Mouse (Mus musculus): Measurements from ENCODE around the gene Ltc4s.
A peak's percentile ranks its signal among the peaks of the same experiment; 100 is the strongest.

Ltc4s gene

DNA sequence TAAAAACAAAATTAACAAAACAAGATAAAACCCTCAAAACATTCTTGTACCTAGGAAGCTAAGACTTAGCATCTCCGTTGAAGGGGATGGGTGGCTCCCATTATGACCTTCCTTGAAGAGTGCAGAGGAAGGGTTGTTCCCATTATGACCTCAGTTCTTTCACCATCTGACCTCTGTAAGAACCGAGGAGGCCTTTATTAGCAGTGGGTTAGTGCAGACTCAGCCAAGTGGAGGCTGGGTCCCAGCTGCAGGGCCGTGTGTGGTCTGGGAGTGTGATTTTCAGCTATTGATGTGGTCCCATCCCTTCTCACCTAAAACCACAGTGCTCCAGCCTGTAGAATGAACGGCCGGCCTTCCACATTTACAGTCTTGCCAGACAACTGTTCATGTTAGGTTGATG lies 6.9 kb upstream of the Ltc4s start:
- DNase-seq (ENCODE audit: low read depth) = no peak

DNA sequence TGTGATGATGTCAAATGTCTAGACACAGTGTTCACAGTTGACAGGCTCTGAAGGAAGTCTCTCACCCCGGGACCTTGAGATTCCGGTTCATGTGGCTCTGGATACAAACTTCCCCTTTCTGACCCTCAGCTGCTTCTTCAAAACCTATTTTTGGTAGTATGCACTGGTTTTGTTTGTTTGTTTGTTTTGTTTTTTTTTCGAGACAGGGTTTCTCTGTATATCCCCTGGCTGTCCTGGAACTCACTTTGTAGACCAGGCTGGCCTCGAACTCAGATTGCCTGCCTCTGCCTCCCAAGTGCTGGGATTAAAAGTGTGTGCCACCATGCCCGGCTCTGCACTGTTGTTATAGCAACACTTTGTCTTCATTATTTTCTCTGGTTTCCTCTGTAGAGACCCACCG lies 5.5 kb upstream of the Ltc4s start:
- DNase-seq (ENCODE audit: low read depth) = no peak

DNA sequence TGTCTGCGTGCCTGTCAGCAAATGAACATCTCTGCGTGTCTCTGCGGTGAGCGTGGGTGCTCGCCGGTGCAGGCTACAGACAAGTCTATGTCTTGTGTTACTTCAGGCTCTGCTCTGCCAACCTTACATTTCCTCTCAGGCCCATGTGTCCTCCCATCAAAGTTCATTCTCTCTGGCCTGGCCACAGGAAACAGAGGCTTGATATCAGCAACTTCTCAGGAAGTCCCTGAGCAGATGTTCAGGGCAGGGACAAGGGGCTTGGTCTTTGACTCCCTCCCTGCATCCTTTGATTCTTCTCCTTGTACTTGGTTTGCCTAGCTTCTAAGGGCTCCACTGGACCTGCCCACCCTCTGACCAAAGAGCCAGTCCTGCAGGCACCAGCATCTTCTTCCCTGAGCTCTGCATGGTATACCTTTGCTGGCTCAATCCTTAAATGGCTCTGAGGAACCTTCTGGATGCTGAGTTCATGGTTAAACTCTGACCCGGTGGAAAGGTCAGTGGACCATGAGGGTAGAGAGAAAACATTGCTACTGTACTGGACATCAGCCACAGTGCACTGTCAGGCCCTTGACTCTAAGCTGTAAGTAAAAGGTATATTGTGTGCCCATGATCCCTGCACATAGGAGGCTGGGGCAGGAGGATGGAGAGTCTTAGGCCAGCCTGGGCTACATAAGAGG lies 2.0 kb upstream of the Ltc4s start:
- no peak for DNase-seq (ENCODE audit: low read depth)

DNA sequence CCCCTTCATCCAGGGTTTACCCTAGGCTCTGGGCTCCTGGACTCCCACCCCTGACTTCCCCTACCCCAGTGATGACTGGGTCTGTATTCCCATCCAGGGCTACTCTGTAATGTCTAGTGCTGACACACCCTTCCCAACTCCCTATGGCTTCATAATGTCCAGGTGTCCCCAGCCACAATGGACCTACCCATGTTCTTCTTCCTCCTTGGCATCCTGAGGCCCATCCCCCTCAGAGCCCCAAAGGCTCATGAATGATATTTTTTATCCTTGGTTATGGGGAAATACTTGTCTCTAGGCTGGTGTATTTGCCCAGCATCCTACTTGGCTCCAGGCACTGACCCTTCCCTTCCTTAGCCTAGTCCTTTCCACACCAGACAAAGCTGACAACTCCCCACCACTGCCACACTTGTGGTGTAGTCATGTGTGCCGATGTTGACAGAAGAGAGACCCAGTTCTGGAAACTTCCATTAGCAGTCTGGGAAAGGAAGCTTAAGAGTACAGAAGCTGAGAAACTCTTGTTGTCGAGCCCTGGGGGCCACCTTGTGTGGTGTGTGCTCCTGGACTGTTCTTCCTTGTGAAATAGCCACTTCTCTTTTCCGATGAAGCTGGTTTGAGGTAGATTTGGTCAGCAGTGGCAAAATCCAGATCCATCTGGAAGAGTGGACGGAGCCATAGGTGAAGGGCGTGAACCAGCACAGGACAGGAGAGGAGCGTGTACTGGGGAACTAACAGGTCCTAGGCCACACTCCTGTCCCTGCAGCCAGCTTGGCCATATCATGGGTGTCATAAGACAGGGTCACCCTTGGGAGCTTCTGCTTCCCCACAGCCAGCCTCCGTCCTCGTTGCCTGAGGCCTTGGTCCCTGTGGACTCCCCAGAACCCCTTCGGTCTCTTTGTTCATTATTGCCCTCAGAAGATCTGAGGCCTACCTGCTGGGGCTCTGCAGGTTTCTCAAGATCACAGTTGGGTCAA lies 690 bp upstream of the Ltc4s start:
- no peak for DNase-seq (ENCODE audit: low read depth)

DNA sequence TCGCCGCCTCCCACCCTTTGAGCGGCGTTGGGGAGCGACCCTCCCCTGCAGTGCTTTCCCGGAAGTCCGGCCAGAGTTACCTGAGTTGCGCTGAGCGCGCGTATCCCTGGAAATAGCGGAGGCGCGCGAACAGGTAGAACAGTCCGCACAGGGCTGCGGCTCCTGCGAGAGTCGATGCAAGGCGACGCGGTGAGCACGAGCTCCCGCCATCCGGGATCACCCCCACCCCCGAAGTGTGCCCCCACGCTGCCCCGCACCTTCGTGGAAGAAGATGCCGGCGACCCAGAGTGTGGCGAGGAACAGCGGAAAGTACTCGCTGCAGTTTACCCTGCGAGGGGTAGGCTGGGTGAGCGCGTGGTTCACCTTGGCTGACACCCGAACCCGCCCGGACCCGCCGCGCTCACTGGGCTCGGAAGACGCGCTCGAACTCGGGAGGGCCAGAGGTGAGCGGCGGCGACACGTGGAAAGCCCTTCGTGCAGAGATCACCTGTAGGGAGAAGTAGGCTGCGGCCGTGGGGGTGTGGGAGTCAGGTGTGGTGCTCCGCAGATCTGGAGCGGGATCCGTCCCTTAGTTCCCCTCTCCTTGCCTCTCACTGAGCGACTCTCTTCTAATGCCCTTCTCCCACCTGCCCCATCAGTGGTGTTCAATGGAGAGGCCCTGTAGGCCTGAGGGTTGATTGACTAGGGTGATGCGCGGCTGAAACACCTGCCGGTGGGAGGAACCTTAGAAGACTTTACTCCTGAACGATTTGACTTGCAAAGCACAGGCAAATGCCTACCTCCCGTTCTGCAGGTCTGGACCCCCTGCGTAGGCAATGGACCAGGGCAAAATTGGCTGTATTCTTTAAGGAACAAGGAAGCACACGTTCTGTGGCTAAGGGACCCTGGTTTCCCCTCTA lies 1.2 kb downstream of the Ltc4s start:
- DNase-seq (ENCODE audit: low read depth) = no peak

DNA sequence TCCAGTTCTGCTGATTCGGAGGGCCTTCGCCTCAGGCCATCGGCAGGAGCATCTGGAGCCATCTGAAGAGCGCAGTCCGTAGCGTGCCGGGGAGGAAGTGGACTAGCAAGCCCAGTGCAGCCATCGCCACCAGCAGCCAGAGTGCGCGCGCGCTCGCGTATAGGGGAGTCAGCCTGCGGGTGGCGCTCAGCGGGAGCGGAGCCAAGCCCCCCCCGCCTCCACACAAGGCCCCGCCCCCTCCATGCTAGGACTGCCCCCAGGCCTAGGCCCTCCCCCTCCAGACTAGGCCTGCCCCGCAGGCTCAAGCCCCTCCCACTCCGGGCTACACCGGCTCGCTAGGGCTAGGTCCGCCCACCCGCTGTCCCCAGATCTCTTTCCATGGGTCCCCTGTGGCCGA lies 1.9 kb downstream of the Ltc4s start:
- peak; percentile 82 for DNase-seq (ENCODE audit: low read depth)

DNA sequence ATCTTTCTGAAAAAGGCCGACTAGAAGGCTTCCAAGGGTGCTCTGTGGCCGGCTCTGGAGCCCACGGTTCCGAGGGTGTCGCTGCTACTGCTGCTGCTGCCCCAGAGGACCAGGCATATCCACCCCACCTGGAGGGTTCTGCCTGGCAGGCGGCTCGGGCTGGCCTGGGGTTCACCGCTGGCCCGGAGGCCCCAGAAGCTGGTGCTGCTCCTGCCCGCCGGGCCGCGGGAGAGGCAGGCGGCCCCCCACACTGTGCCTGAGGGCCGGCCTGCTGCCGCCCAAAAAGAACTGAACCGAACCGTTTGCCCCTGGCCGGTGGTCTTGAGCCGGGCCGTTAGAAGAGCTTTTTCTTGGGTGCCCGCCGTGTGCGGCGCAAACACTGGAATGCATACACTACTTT lies 3.8 kb downstream of the Ltc4s start:
- no peak for DNase-seq (ENCODE audit: low read depth)

DNA sequence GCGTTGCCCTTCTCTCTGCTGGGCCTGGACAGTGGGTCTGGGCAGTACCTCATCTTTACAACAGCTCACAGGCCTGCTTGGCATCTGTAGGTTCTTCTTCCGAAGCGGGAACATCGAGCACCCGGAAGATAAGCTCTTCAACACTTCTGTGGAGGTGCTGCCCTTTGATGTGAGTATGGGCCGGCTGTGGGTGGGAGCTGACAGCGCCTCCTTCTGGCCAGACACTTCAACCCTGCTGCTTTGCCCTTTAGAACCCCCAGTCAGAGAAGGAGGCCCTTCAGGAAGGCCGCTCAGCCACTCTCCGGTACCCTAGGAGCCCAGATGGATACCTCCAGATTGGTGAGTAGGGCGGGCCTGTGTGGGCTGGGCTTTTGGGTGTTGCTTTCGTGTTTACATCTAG lies 4.4 kb downstream of the Ltc4s start:
- DNase-seq (ENCODE audit: low read depth) = no peak

DNA sequence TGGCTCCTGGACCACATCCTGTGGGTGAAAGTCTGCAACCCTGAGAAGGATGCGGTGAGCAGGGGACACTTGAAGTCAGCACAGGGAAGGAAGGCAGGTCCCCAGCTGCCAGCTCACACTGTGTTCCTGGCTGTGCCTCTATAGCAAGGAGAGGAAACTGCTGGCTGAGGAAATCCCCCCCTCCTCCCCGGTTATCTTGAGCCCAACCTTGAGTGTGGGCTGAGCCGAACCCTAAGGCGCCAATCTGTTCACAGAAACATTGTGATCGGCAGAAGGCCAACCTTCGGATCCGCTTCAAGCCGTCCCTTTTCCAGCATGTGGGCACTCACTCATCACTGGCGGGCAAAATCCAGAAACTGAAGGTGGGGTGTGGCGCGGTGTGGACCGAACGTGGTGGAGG lies 5.4 kb downstream of the Ltc4s start:
- DNase-seq (ENCODE audit: low read depth) = no peak

DNA sequence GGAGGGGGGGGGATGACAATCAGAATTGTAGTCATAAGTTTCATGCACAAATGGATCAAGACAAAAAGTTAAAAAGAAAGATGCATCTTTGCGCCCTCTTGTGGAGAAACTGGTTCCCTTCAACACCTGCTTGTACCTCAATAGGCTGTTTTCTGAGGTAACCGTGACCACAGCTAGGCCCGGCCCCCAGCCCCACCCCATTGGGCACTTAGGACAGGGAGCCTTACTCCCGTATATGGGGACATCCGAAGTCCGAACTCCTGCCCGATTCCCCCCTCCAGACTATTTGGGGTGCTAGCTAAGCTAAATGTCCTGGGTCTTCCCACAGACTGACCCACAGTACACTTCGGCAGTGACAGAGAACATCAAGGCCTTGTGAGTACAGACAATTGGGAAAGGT lies 7.0 kb downstream of the Ltc4s start:
- peak; percentile 81 for DNase-seq (ENCODE audit: low read depth)

DNA sequence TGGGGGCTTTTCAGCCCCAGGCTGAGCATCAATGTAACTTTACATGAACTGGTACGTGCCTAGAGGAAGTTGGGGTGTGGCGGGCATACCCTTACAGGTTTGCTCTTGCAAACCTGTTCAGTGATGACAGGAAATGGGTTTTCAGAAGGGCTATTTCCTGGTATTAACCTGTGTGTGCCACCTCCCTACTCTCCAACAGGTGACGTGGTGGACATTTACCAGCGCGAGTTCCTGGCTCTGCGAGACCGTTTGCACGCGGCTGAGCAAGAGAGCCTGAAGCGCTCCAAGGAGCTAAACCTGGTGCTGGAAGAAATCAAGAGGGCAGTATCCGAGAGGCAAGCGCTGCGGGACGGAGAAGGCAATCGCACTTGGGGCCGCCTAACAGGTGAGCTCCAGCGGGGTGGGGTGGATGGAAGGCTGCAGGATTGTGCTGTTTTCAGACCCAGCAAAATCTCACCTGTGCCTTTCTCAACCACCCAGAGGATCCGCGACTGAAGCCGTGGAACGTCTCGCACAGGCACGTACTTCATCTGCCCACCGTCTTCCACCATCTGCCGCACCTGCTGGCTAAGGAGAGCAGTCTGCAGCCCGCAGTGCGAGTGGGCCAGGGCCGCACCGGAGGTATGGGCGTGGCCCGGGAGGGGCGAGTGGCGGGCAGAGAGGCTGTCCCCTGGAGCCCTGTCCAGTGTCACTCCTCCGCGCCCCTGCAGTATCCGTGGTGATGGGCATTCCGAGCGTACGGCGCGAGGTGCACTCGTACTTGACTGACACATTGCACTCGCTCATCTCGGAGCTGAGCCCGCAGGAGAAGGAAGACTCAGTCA lies 7.7 kb downstream of the Ltc4s start:
- no peak for DNase-seq (ENCODE audit: low read depth)

DNA sequence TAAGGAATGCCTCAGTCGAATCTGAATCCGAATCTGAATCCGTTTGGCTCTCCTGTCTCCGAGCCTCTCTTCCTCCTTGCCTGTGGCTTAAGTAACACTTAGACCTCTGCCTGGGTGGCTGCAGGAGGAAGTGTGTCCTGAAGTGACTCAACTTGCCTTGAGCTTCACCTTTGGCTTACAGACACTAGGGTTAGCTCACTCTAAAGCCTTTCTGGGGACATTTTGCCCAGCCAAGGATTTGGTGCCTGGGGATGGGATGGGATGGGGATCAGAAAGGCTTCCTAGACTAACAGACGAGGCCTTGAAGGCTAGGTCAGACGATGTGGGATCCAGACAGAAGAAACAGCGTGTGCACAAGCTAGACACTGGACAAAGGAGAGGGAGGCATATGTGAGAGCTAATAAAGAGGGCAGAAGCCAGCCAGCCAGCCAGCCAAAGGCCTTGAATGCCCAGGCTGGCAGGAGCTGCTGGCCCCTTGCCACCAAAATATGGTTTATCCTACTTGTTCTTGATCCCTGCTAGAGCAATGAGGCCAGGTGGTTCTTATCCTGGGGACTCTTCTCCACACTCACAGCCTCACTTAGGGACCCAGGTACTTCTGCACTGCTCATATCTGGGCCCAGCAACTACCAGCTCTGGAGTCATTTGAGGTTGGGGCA lies 9.0 kb downstream of the Ltc4s start:
- no peak for DNase-seq (ENCODE audit: low read depth)

DNA sequence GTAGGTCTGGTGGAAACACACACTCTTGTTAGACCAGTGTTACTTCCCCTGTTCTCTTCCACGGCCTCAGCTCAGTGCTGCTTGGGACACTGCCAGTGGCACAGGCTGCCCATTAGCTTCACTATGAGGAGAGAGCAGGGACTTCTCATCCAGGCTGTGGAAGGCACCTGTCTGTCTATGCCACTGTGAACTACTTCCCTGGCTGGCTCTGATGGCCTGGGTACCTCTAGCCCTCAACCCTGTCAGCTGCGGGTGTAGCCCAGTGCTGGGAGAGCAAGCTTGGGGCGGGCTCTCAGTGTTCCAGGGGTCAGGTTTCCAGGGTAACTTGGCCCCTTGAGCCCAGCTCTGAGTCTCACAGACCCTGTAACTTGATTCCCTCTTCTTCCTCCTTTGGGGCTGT lies 9.6 kb downstream of the Ltc4s start:
- no peak for DNase-seq (ENCODE audit: low read depth)

DNA sequence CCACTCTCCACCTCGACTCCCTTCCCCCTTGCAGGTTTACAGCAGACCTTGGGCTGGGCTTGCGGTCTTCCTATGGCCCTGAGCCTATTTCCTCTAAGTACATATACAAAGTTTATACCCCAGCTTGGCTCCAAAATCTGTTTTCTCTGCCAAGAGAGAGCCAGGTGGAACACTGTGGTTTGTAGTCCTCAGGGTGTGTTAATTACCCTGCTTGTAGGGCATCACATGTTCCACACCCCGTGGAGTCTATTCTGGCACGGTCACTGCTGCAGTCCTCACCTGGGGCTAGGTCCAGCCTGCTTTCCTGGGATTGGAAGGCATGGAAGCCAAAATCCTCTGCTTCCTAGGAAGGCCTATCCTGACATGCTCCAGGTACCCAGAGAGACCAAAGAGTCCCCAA lies 10.7 kb downstream of the Ltc4s start:
- no peak for DNase-seq (ENCODE audit: low read depth)

DNA sequence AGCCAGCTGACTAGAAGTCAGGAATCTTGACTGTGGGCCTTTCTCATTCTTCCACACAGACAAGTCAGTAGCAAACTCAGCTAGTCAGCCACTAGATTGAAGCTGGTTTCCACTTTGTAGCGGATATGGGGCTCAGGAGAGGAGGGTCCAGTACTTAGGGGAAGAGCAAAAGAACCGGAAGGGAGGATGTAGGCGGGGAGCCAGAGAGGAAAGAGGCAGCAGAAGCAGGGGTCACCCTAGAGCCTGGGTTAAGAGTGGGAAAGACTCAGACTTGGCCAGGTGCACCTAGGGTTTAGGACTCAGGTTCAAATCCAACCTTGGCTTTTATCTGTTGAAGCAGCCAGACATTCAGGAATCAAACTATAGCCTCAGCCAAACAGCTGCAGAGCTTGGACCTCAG lies 11.2 kb downstream of the Ltc4s start:
- no peak for DNase-seq (ENCODE audit: low read depth)

DNA sequence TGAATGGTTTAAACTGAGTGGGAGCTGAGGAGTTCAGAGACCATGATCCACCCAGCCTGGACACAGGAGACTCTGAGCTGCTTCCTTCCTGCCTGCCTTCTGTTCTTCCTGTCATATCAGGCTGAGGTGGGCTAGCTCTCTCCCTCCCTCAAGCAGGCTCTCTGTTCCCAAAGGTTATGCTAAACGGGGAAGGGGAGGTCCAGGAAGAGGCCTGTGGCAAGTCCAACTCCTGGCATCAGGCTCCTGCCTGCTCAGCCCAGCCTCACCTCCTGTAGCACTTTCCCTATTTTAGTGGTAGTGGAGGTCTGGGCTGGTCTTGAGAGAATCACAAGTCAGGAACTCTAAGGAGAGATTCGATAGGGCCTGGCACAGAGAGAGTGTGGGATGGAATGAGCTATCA lies 12.0 kb downstream of the Ltc4s start:
- DNase-seq (ENCODE audit: low read depth) = no peak

DNA sequence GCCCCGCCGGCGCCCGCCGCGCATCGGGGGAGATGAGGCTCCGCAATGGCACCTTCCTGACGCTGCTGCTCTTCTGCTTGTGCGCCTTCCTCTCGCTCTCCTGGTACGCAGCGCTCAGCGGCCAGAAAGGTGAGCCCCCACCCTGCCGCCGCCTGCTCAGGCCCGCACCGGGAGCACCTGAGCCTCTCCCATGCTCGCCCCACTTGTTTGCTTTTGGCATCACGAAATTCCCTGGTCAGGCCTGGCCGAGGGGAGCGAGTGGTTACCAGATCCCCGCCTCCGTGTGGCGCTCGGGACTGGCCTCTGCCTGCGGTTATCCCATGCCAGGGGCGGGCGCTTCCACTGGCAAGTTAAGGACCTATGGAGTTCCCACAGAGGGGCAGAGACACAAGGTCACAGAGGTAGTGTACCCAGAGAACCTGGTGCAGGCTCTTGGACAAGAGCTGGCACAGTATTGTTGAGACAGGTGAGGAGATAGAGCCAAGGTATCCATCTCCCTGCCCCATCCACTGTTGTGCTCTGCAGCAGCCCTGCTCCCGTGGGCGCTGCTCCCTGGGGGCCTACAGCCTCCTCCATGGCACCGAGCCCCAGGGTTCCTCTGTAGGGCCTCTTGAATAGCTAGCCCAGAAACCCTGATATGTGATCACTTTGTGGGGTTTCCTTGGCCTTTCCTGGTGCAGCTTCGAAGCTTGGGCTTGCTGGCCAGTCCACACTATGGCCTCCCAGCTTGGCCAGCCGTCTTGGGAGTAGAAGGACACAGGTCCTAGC lies 12.6 kb downstream of the Ltc4s start:
- DNase-seq (ENCODE audit: low read depth) = no peak

DNA sequence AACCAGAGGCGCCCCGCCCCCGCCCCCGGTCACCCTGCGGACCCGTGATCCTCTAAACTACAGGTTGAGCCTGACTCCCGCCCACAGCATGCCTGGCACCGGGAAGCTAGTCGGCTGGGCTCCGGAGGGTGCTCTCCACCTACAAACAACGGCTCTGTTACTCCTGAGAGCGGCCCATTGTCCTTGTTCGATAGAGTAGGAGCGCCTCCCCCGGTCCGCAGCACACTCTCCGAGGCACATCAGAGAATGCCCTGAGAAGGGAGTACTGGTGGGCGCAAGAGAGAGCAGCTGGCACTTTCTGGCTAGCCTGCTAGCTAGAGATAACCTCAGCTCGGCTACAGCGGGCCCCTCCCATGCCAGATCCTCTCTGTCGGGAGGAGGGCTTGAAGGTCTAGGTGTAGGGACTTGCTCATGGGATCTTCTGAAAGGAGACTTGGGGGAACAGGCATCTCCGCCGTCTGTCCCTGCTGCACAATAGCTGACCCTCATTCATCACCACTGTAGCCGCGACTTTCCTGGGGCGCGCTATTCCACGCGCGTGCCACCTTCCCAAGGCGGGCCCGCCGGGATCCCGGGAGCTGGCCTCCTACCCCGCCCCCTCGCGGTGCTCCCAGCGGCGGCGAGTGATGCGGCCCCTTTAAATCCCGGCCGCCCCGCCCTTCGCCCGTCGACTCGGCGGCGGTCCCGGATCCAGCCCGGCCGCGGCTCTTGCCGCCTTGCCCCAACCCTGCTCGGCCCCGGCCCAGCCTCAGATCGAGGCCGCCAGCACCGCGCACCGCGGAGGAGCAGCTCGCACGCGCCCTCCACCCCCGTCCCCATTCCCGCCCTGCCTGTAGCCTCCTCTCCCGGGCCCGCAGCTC lies 13.5 kb downstream of the Ltc4s start:
- peak; percentile 88 for DNase-seq (ENCODE audit: low read depth)

Data from c-Kit-positive CD71-positive TER-119-negative erythroid progenitor cells, embryonic 14.5 days (primary cell).